Mouse (Mus musculus) myocyte (in vitro differentiated cells): ENCODE measurements around the gene Tbx6. TPM values are rescaled to one million over a fixed set of nuclear protein-coding genes. Genes with fewer than 3 reads are reported as not detected.

Experiments used
- H3K27me3 ChIP-seq: one replicate; pipeline ENCODE4 v1.6.1; 2011; ENCODE audit not compliant: control insufficient read depth, insufficient read depth, insufficient read length
- H3K36me3 ChIP-seq: one replicate; pipeline ENCODE4 v1.6.1; 2011; ENCODE audit not compliant: control insufficient read depth, insufficient read depth
- H3K4me2 ChIP-seq: one replicate; pipeline ENCODE4 v1.6.1; 2011; ENCODE audit warnings: low read depth, control low read depth
- H3K4me3 ChIP-seq: one replicate; pipeline ENCODE4 v1.5.1; 2011; ENCODE audit warnings: mild to moderate bottlenecking, control low read depth, moderate library complexity
- H3K79me2 ChIP-seq: one replicate; pipeline ENCODE4 v1.6.1; 2011; ENCODE audit not compliant: control insufficient read depth, insufficient read depth
- H3ac ChIP-seq: one replicate; pipeline ENCODE4 v1.6.1; 2011; ENCODE audit not compliant: control insufficient read depth, insufficient read length
- CEBPB ChIP-seq: IDR thresholded peaks from 2 replicates; pipeline ENCODE4 v1.6.1; 2011; ENCODE audit warnings: mild to moderate bottlenecking, moderate library complexity; ENCODE audit not compliant: poor library complexity, insufficient read depth, severe bottlenecking
- E2F4 ChIP-seq: IDR thresholded peaks from one replicate; pipeline ENCODE4 v1.6.1; 2011; ENCODE audit warnings: mild to moderate bottlenecking, control low read depth, moderate library complexity; ENCODE audit not compliant: insufficient read depth
- MAX ChIP-seq: IDR thresholded peaks from one replicate; pipeline ENCODE4 v1.6.1; 2011; ENCODE audit warnings: low read depth, mild to moderate bottlenecking, control low read depth
- MYOD1 ChIP-seq, 3 experiments: IDR thresholded peaks; one replicate each; pipeline ENCODE4 v1.6.1; 2011; ENCODE audit warnings: control low read depth in 2 of 3, low read depth in 2 of 3, mild to moderate bottlenecking in 2 of 3, moderate library complexity in 1 of 3; ENCODE audit not compliant: insufficient read length in 2 of 3, control insufficient read depth in 1 of 3
- MYOG ChIP-seq, 3 experiments: IDR thresholded peaks; one replicate each; pipeline ENCODE4 v1.6.1; 2011; ENCODE audit warnings: control low read depth in 2 of 3, low read depth in 2 of 3, mild to moderate bottlenecking in 2 of 3; ENCODE audit not compliant: insufficient read length in 2 of 3, control insufficient read depth in 1 of 3, insufficient read depth in 1 of 3
- POLR2A ChIP-seq: IDR thresholded peaks from one replicate; pipeline ENCODE4 v1.6.1; 2011; ENCODE audit warnings: low read depth, mild to moderate bottlenecking, control low read depth, moderate library complexity; ENCODE audit not compliant: insufficient read length
- POLR2AphosphoS2 ChIP-seq: IDR thresholded peaks from one replicate; pipeline ENCODE4 v1.6.1; 2011; ENCODE audit warnings: low read depth, control low read depth; ENCODE audit not compliant: insufficient read length
- REST ChIP-seq: IDR thresholded peaks from one replicate; pipeline ENCODE4 v1.6.1; 2011; ENCODE audit warnings: mild to moderate bottlenecking, control low read depth, moderate library complexity; ENCODE audit not compliant: insufficient read depth, insufficient read length
- SRF ChIP-seq: IDR thresholded peaks from one replicate; pipeline ENCODE4 v1.6.1; 2011; ENCODE audit warnings: low read depth; ENCODE audit not compliant: control insufficient read depth, insufficient read length
- TCF12 ChIP-seq: IDR thresholded peaks from one replicate; pipeline ENCODE4 v1.6.1; 2011; ENCODE audit warnings: mild to moderate bottlenecking, control low read depth; ENCODE audit not compliant: poor library complexity, insufficient read depth, severe bottlenecking
- TCF3 ChIP-seq: IDR thresholded peaks from one replicate; pipeline ENCODE4 v1.6.1; 2011; ENCODE audit warnings: low read depth, control low read depth; ENCODE audit not compliant: insufficient read length
- USF1 ChIP-seq: IDR thresholded peaks from one replicate; pipeline ENCODE4 v1.6.1; 2011; ENCODE audit warnings: low read depth, mild to moderate bottlenecking, control low read depth, moderate library complexity
- polyA plus RNA-seq: library from polyadenylated mRNA; unstranded; fragments of >200 nt; fragmentation: generic; extraction: Trizol; gene quantifications from one replicate; pipeline ENCODE4 v1.2.1, GENCODE M21; 2012; ENCODE audit warnings: missing spikeins

Gene Tbx6
- polyA plus RNA-seq, 1 experiment: 0.23 TPM

- peaks cover 39% of the 10 kb centered on the region for H3K36me3 ChIP-seq
Measured at GRCm38 (mm10) chr7:126792721-126793443, 11.6 kb downstream of the Tbx6 start.

DNA sequence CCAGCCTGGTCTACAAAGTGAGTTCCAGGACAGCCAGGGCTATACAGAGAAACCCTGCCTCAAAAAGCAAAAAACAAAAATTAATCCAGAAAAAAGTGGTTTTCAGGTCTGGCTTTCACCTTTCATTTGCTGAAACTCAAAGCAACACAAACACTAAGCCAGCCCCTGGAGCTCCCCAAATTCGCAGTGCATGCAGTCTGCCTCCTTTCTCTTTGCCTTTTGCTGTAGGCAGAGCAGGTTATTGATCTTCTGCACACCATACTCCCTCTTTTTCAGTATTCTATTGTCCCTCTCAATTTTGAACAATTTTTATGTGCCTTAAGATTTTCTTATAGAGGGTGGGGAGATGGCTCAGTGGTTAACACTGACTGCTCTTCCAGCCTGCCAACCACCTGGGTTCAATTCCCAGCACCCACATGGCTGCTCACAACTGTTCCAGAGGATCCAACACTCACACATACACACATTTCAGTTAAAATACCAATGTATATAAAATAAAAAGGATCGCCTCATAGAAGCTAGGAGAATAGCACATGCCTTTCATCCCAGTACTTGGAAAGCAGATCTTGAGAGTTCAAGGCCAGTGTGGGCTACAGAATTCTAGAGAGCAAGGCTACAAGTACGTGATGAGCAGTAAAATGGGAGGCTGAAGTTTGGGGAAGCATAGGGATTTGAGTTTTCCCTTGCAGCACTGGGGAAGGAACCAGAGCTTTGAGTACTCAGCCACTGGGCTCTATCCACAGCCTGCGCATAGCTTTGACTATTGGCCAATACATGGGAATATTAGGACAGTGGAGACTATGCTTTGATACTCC, 12.4 kb downstream of the Tbx6 start:
- TF ChIP-seq POLR2AphosphoS2 (peak; percentile 82), POLR2A (peak; percentile 32), CEBPB (no peak)
- H3K4me3 ChIP-seq: peak overlapping the region; percentile 65
- H3K79me2 ChIP-seq: peaks cover 53% of the 10 kb centered on the region
- H3K27me3 ChIP-seq: no peaks in the 10 kb centered on the region
- H3K36me3 ChIP-seq: peaks cover 39% of the 10 kb centered on the region
- peak overlapping the region; percentile 96 for H3K4me2 ChIP-seq
- H3ac ChIP-seq: no peak overlapping the region

More at GRCm38 (mm10) chr7:126792721-126793443, 11.6 kb downstream of the Tbx6 start:
- Histone ChIP-seq H3K4me3 (peak overlapping the region; percentile 65), H3ac (peak overlapping the region; percentile 88), H3K27me3 (no peaks in the 10 kb centered on the region), H3K4me2 (peak overlapping the region; percentile 96), H3K79me2 (peaks cover 46% of the 10 kb centered on the region)
- no peak for TF ChIP-seq POLR2AphosphoS2
- TF ChIP-seq MYOG (IDR thresholded peaks at IDR 0.05; ENCODE audit: control insufficient read depth in 1 of 3, insufficient read depth in 1 of 3, insufficient read length in 2 of 3, low read depth in 2 of 3): no peak
- no peak for TF ChIP-seq CEBPB
- TF ChIP-seq MYOD1 (IDR thresholded peaks at IDR 0.05; ENCODE audit: control insufficient read depth in 1 of 3, insufficient read length in 2 of 3, low read depth in 2 of 3): no peak
- no peak for TF ChIP-seq USF1
- TF ChIP-seq TCF3: no peak
- no peak for TF ChIP-seq POLR2A
- TF ChIP-seq REST: no peak
- TF ChIP-seq E2F4: no peak
- TF ChIP-seq TCF12: no peak
- no peak for TF ChIP-seq MAX
- no peak for TF ChIP-seq SRF

- Histone ChIP-seq H3K4me3 (no peak overlapping the region), H3ac (no peak overlapping the region), H3K4me2 (peak overlapping the region; percentile 96), H3K79me2 (peaks cover 53% of the 10 kb centered on the region), H3K36me3 (peaks cover 38% of the 10 kb centered on the region), H3K27me3 (no peaks in the 10 kb centered on the region)
- TF ChIP-seq POLR2AphosphoS2 (peak; percentile 35), REST (no peak)
Measured at GRCm38 (mm10) chr7:126794271-126794605, 13.0 kb downstream of the Tbx6 start.

- TF ChIP-seq MYOG (IDR thresholded peaks at IDR 0.05; ENCODE audit: control insufficient read depth in 1 of 3, insufficient read depth in 1 of 3, insufficient read length in 2 of 3, low read depth in 2 of 3) (peak in 1 of 3 experiments; percentile 54), REST (no peak), MYOD1 (IDR thresholded peaks at IDR 0.05; ENCODE audit: control insufficient read depth in 1 of 3, insufficient read length in 2 of 3, low read depth in 2 of 3) (peak in 1 of 3 experiments; percentile 60), POLR2AphosphoS2 (peak; percentile 44), POLR2A (peak; percentile 47)
- H3K79me2 ChIP-seq: peaks cover 40% of the 10 kb centered on the region
- no peaks in the 10 kb centered on the region for H3K27me3 ChIP-seq
- peak overlapping the region; percentile 89 for H3K4me3 ChIP-seq
- H3ac ChIP-seq: no peak overlapping the region
- H3K36me3 ChIP-seq: peaks cover 33% of the 10 kb centered on the region
- H3K4me2 ChIP-seq: peak overlapping the region; percentile 96
Measured at GRCm38 (mm10) chr7:126795387-126796317, 14.4 kb downstream of the Tbx6 start.
